Mouse (Mus musculus): Measurements from ENCODE around the gene Ttc39a.

GRCm38 (mm10) chr4:109482701-109483100 is 76.3 kb downstream of the Ttc39a start:
- no peak for TF ChIP-seq POLR2A (IDR thresholded peaks at IDR 0.05; ENCODE audit: extremely low read depth, insufficient read depth, low read length)
- no peak for TF ChIP-seq CTCF (IDR thresholded peaks at IDR 0.05; ENCODE audit: extremely low read depth, insufficient read depth, low read length)

Measured in cortical plate, adult 2 months (tissue).